ENCODE assay signal across 8 mouse cellular contexts in genomic region chr2:25581294-25581864, GRCm38 (mm10). TPM values are rescaled to one million over a fixed set of nuclear protein-coding genes. Genes with fewer than 3 reads are reported as not detected.
DNase-seq lines count a peak whose midpoint lies in the region; ATAC-seq and TF ChIP-seq lines count a peak whose summit lies in the region.

Gene Ajm1, minus strand, starts transcription at chr2:25581757.

- H3K36me3 ChIP-seq in small intestine, adult 2 months (ENCODE audit: control insufficient read depth, insufficient read depth, low read length), result peaks cover 13% of the 10 kb centered on the region

- TF ChIP-seq POLR2A in small intestine, adult 2 months (IDR thresholded peaks at IDR 0.05; ENCODE audit: low read depth, low read length), result no peak

- intact Hi-C loops in gastrocnemius, postnatal 14 days (cut with DNase I; ENCODE audit: low total_unique reads), result no loop called here
- intact Hi-C loops in left cerebral cortex, postnatal 4 days (cut with DNase I), result no loop called here

- peaks cover 26% of the 10 kb centered on the region for H3K4me1 ChIP-seq in small intestine, adult 2 months (ENCODE audit: control insufficient read depth, insufficient read depth, insufficient read length, low read length)

- ATAC-seq in inflammation-experienced regulatory T-cells, adult 6 months, result peak; percentile 73

- peak within 1 kb of the TSS; percentile 40 for H3K4me3 ChIP-seq in small intestine, adult 2 months (ENCODE audit: low read depth, low read length)

- H3K27me3 ChIP-seq in small intestine, adult 2 months (ENCODE audit: control insufficient read depth, insufficient read depth, low read length), result peaks cover 36% of the 10 kb centered on the region

- no peak within 1 kb of the TSS for H3K27ac ChIP-seq in small intestine, adult 2 months (ENCODE audit: insufficient read depth, low read depth, low read length)

- peak; percentile 85; the same call in 1 of the 2 replicates for TF ChIP-seq CTCF in small intestine, adult 2 months (IDR thresholded peaks at IDR 0.05; ENCODE audit: extremely low read depth, insufficient read length, insufficient replicate concordance, low read depth, low read length)

- WGBS in small intestine, adult 2 months, result 6% methylated on average over 19 of the region's 19 CpGs

- DNase-seq in gastrocnemius, postnatal 14 days, result peak; percentile 45
- DNase-seq in gastrocnemius, postnatal 4 days (ENCODE audit: low spot score in 2 of 2), result no peak
- DNase-seq in cerebellum, adult 9-11 months, result peak; percentile 92
- peak; percentile 70 to 77 for DNase-seq in frontal cortex, postnatal 14 days (ENCODE audit: low spot score in 2 of 2)
- DNase-seq in left cerebral cortex, postnatal 4 days, result peak; percentile 67
- DNase-seq in mesoderm, embryonic 11.5 days (ENCODE audit: low read depth, low spot score), result peak; percentile 81

RNA-seq across cellular contexts. Expression of gene Ajm1, which starts in this region (rescaled TPM):
- under 1 TPM in 1 of 2 experiments, not detected in 1; 0.10 TPM for total RNA-seq in gastrocnemius, postnatal 14 days (2021)
- total RNA-seq in gastrocnemius, postnatal 4 days (2021), result under 1 TPM; 0.07 to 0.08 TPM
- polyA plus RNA-seq in inflammation-experienced regulatory T-cells, adult 6 months (2017; shearing (Covaris generic)), result under 1 TPM in 1 of 3 experiments, not detected in 2; 0.07 TPM
- 10 to 100 TPM; 49.0 to 59.4 TPM for total RNA-seq in left cerebral cortex, postnatal 4 days (2021)
- polyA plus RNA-seq in small intestine, adult 2 months (2012; rRNA removed), result 1.7 and 2.2 TPM in 2 replicates

Comparison
In these comparisons a context has a peak if more than half of its experiments do, and no peak if none do; other contexts are left out.
1. RNA of gene Ajm1 (total RNA-seq): 49.0 to 59.4 TPM in left cerebral cortex, postnatal 4 days; 0.10 TPM in gastrocnemius, postnatal 14 days and 0.07 to 0.08 TPM in gastrocnemius, postnatal 4 days; every median in the first group is over 10 times any median in the second.
2. Peak in DNase-seq in gastrocnemius, postnatal 14 days; RNA of the gene not detected or under 1 TPM.
3. Peak in ATAC-seq in inflammation-experienced regulatory T-cells, adult 6 months; RNA of the gene not detected or under 1 TPM.
4. DNase-seq: peak in cerebellum, adult 9-11 months (single experiment), frontal cortex, postnatal 14 days (2 of 2), left cerebral cortex, postnatal 4 days (single experiment) and mesoderm, embryonic 11.5 days (single experiment); none in gastrocnemius, postnatal 4 days (0 of 2).